Mouse (Mus musculus) 416B (cell line): ENCODE data around the gene Ostf1.

ENCODE experiments used
- DNase-seq: peaks from one replicate; pipeline ENCODE4 v3.0.0; 2011; ENCODE audit warnings: low read depth

Gene Ostf1

GRCm38 (mm10) chr19:18631644-18632219 is at the start of gene Ostf1, which contains the start of gene Nmrk1:
Gene Ostf1, minus strand, starts transcription at chr19:18631823.
Gene Nmrk1, plus strand, starts transcription at chr19:18631950.
- DNase-seq: peak; percentile 94

- no peak for DNase-seq
Observed at GRCm38 (mm10) chr19:18673116-18673515, 41.5 kb upstream of the Ostf1 start.

GRCm38 (mm10) chr19:18672498-18672897 is 40.9 kb upstream of the Ostf1 start:
- DNase-seq: peak; percentile 24

- DNase-seq: peak; percentile 56
Observed at GRCm38 (mm10) chr19:18671056-18671741, 39.6 kb upstream of the Ostf1 start.

GRCm38 (mm10) chr19:18670608-18671007 is 39.0 kb upstream of the Ostf1 start, which contains the start of gene Carnmt1:
Gene Carnmt1, plus strand, starts transcription at chr19:18670764.
- DNase-seq: peak; percentile 95

GRCm38 (mm10) chr19:18669551-18669950 is 37.9 kb upstream of the Ostf1 start:
- no peak for DNase-seq

- no peak for DNase-seq
Observed at GRCm38 (mm10) chr19:18666966-18667365, 35.3 kb upstream of the Ostf1 start.

GRCm38 (mm10) chr19:18663904-18664303 is 32.3 kb upstream of the Ostf1 start:
- peak; percentile 65 for DNase-seq

- DNase-seq: no peak
Observed at GRCm38 (mm10) chr19:18661683-18662082, 30.1 kb upstream of the Ostf1 start.

GRCm38 (mm10) chr19:18660466-18660865 is 28.8 kb upstream of the Ostf1 start:
- DNase-seq: no peak

- DNase-seq: no peak
Observed at GRCm38 (mm10) chr19:18659349-18659748, 27.7 kb upstream of the Ostf1 start.

GRCm38 (mm10) chr19:18658473-18658872 is 26.9 kb upstream of the Ostf1 start:
- no peak for DNase-seq

- DNase-seq: no peak
Observed at GRCm38 (mm10) chr19:18655999-18656398, 24.4 kb upstream of the Ostf1 start.

- DNase-seq: no peak
Observed at GRCm38 (mm10) chr19:18654984-18655383, 23.4 kb upstream of the Ostf1 start.

- DNase-seq: no peak
Observed at GRCm38 (mm10) chr19:18654330-18654729, 22.7 kb upstream of the Ostf1 start.

GRCm38 (mm10) chr19:18653058-18653457 is 21.4 kb upstream of the Ostf1 start:
- no peak for DNase-seq

GRCm38 (mm10) chr19:18652592-18652991 is 21.0 kb upstream of the Ostf1 start:
- peak; percentile 84 for DNase-seq

GRCm38 (mm10) chr19:18650473-18650872 is 18.9 kb upstream of the Ostf1 start:
- DNase-seq: no peak

- no peak for DNase-seq
Observed at GRCm38 (mm10) chr19:18649955-18650354, 18.3 kb upstream of the Ostf1 start.

GRCm38 (mm10) chr19:18648558-18648945 is 16.9 kb upstream of the Ostf1 start:
- no peak for DNase-seq

GRCm38 (mm10) chr19:18647775-18648557 is 16.3 kb upstream of the Ostf1 start:
- DNase-seq: no peak

- DNase-seq: peak; percentile 69
Observed at GRCm38 (mm10) chr19:18646853-18647420, 15.3 kb upstream of the Ostf1 start.

- peak; percentile 83 for DNase-seq
Observed at GRCm38 (mm10) chr19:18646397-18646796, 14.8 kb upstream of the Ostf1 start.
